Mouse (Mus musculus) urinary bladder, postnatal 10 days (tissue): ENCODE results near the gene Tax1bp1.
"Not testable (repeated sequence)": the region's sequence is repeated elsewhere in the genome, so short reads cannot be mapped to it uniquely, and the experiment has no call there.

Experiments
- DNase-seq: peaks from one replicate; pipeline ENCODE4 v3.0.0; 2022; ENCODE audit warnings: low spot score

Tax1bp1 gene

GRCm38 (mm10) chr6:52713104-52713896, at the start of gene Tax1bp1:
Gene Tax1bp1, plus strand, starts transcription at chr6:52713729.
- DNase-seq: peak; percentile 70

GRCm38 (mm10) chr6:52667641-52668040, 45.9 kb upstream of the Tax1bp1 start:
- DNase-seq: no peak

GRCm38 (mm10) chr6:52669878-52670277, 43.7 kb upstream of the Tax1bp1 start:
- DNase-seq: not testable (repeated sequence)

- no peak for DNase-seq
Observed at GRCm38 (mm10) chr6:52671791-52672190, 41.7 kb upstream of the Tax1bp1 start.

GRCm38 (mm10) chr6:52672539-52672938, 41.0 kb upstream of the Tax1bp1 start:
- DNase-seq: no peak

GRCm38 (mm10) chr6:52673706-52674105, 39.8 kb upstream of the Tax1bp1 start:
- DNase-seq: no peak

- DNase-seq: no peak
Observed at GRCm38 (mm10) chr6:52674541-52674940, 39.0 kb upstream of the Tax1bp1 start.

- DNase-seq: no peak
Observed at GRCm38 (mm10) chr6:52675222-52675921, 38.2 kb upstream of the Tax1bp1 start.

- DNase-seq: not testable (repeated sequence)
Observed at GRCm38 (mm10) chr6:52677534-52677933, 36.0 kb upstream of the Tax1bp1 start.

- DNase-seq: no peak
Observed at GRCm38 (mm10) chr6:52679565-52679964, 34.0 kb upstream of the Tax1bp1 start.

GRCm38 (mm10) chr6:52680458-52681032, 33.0 kb upstream of the Tax1bp1 start:
- no peak for DNase-seq

- no peak for DNase-seq
Observed at GRCm38 (mm10) chr6:52681847-52682485, 31.6 kb upstream of the Tax1bp1 start.

GRCm38 (mm10) chr6:52682607-52683006, 30.9 kb upstream of the Tax1bp1 start:
- DNase-seq: no peak

GRCm38 (mm10) chr6:52686901-52687500, 26.5 kb upstream of the Tax1bp1 start:
- DNase-seq: no peak

- DNase-seq: no peak
Observed at GRCm38 (mm10) chr6:52690365-52690764, 23.2 kb upstream of the Tax1bp1 start.

GRCm38 (mm10) chr6:52691800-52692199, 21.7 kb upstream of the Tax1bp1 start:
- DNase-seq: no peak

- DNase-seq: no peak
Observed at GRCm38 (mm10) chr6:52692451-52693063, 21.0 kb upstream of the Tax1bp1 start.

GRCm38 (mm10) chr6:52697964-52698535, 15.5 kb upstream of the Tax1bp1 start:
- DNase-seq: no peak

- DNase-seq: no peak
Observed at GRCm38 (mm10) chr6:52699050-52699449, 14.5 kb upstream of the Tax1bp1 start.

- no peak for DNase-seq
Observed at GRCm38 (mm10) chr6:52699899-52700298, 13.6 kb upstream of the Tax1bp1 start.

GRCm38 (mm10) chr6:52703263-52703662, 10.3 kb upstream of the Tax1bp1 start:
- DNase-seq: no peak
